Mouse (Mus musculus): ENCODE measurements around the gene Cdk2ap2. TPM values are rescaled to one million over a fixed set of nuclear protein-coding genes. Genes with fewer than 3 reads are reported as not detected.
"Not testable (repeated sequence)": the region's sequence is repeated elsewhere in the genome, so short reads cannot be mapped to it uniquely, and the experiment has no call there.

The Cdk2ap2 gene
- 200 and 245 TPM in 2 replicates for polyA plus RNA-seq (2012; rRNA removed)

GRCm38 (mm10) chr19:4096642-4097440 lies at the start of gene Cdk2ap2:
Gene Cdk2ap2 (plus strand): TSS chr19:4097182.
- no peak for TF ChIP-seq CTCF (IDR thresholded peaks at IDR 0.05; ENCODE audit: insufficient read depth, low read length)
- peak; percentile 77; the same call in 1 of the 2 replicates for TF ChIP-seq POLR2A (IDR thresholded peaks at IDR 0.05; ENCODE audit: borderline replicate concordance, extremely low read depth, low read depth, low read length)
- DNase-seq, result peak; percentile 100
- Histone ChIP-seq H3K4me3 (replicated peaks; ENCODE audit: extremely low read depth, low read depth, low read length) (peak within 1 kb of the TSS; percentile 85), H3K4me1 (ENCODE audit: control insufficient read depth, insufficient read depth, low read length) (peaks cover 13% of the 10 kb centered on the region)
- WGBS, result under 1% methylated on average over 65 of the region's 65 CpGs

- TF ChIP-seq CTCF (IDR thresholded peaks at IDR 0.05; ENCODE audit: insufficient read depth, low read length), result peak; percentile 77
- TF ChIP-seq POLR2A (IDR thresholded peaks at IDR 0.05; ENCODE audit: borderline replicate concordance, extremely low read depth, low read depth, low read length), result no peak
- 10% methylated on average over 4 of the region's 4 CpGs for WGBS
- Histone ChIP-seq H3K4me3 (replicated peaks; ENCODE audit: extremely low read depth, low read depth, low read length) (no peak overlapping the region), H3K4me1 (ENCODE audit: control insufficient read depth, insufficient read depth, low read length) (peaks cover 7% of the 10 kb centered on the region)
- DNase-seq, result peak; percentile 80
These were observed 49.1 kb upstream of the Cdk2ap2 start for GRCm38 (mm10) chr19:4047859-4048258.

DNA sequence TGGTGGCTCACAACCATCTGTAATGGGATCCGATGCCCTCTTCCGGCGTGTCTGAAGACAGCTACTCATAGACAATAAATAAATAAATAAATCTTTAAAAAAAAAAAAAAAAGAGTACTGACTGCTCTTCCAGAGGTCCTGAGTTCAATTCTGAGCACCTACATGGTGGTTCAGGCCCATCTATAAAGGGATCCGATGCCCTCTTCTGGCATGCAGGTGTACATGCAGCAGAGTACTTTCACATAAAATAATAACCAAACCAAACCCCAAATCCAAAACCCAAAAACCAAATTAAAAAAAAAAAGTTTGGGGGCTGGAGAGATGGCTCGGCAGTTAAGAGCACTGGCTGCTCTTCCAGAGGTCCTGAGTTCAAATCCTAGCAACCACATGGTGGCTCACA lies 47.9 kb upstream of the Cdk2ap2 start:
- 80% methylated on average over 5 of the region's 5 CpGs for WGBS
- H3K4me1 ChIP-seq (ENCODE audit: control insufficient read depth, insufficient read depth, low read length); DNase-seq; H3K4me3 ChIP-seq (replicated peaks; ENCODE audit: extremely low read depth, low read depth, low read length): not testable (repeated sequence)

GRCm38 (mm10) chr19:4051016-4051415 lies 46.0 kb upstream of the Cdk2ap2 start:
- Histone ChIP-seq H3K4me1 (ENCODE audit: control insufficient read depth, insufficient read depth, low read length) (peaks cover 2% of the 10 kb centered on the region; the same call in 1 of the 2 replicates), H3K4me3 (replicated peaks; ENCODE audit: extremely low read depth, low read depth, low read length) (no peak overlapping the region)
- WGBS, result 98% methylated on average over 5 of the region's 5 CpGs
- TF ChIP-seq POLR2A (IDR thresholded peaks at IDR 0.05; ENCODE audit: borderline replicate concordance, extremely low read depth, low read depth, low read length) (no peak), CTCF (IDR thresholded peaks at IDR 0.05; ENCODE audit: insufficient read depth, low read length) (no peak)
- no peak for DNase-seq

DNA sequence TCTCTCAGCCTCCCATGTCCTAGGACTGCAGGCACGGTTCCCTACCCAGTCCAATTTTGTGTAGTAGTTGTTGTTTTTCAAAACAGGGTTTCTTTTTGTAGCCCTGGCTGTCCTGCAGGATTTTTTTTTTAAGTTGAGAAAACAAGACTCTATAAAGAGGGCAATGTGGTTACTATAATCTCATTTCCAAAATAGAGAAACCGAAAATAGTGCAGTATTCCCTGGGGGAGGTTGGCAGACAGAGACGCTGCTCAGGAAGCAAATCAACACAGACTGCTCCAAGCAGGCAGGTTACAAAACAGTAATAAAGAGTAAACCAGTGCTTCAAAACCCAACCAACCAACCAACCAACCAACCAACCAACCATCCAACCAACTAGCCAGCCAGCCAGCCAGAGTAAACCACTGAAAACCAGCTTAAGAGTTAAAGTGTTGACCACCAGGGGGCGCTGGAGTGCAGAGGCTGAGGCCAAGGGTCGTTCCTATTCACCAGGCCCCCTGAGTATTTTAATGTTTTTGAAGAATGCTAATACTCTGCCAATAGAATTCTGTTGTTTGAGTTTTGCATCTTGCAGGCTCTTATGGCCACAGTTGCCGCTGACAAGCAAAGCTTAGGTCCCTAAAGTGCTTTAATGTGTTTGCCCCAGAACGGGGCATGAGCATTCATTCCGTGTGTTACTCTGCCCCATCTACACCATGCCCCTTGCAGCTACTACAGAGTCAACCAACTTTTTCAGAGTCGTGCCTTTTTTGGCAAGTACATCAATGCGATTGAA lies 45.1 kb upstream of the Cdk2ap2 start:
- no peaks in the 10 kb centered on the region for H3K4me1 ChIP-seq (ENCODE audit: control insufficient read depth, insufficient read depth, low read length)
- WGBS, result 48% methylated on average over 10 of the region's 10 CpGs
- peak; percentile 68 for DNase-seq
- no peak overlapping the region for H3K4me3 ChIP-seq (replicated peaks; ENCODE audit: extremely low read depth, low read depth, low read length)
- peak; percentile 76 for TF ChIP-seq CTCF (IDR thresholded peaks at IDR 0.05; ENCODE audit: insufficient read depth, low read length)
- no peak for TF ChIP-seq POLR2A (IDR thresholded peaks at IDR 0.05; ENCODE audit: borderline replicate concordance, extremely low read depth, low read depth, low read length)

- no peaks in the 10 kb centered on the region for H3K4me1 ChIP-seq (ENCODE audit: control insufficient read depth, insufficient read depth, low read length)
- no peak for TF ChIP-seq CTCF (IDR thresholded peaks at IDR 0.05; ENCODE audit: insufficient read depth, low read length)
- TF ChIP-seq POLR2A (IDR thresholded peaks at IDR 0.05; ENCODE audit: borderline replicate concordance, extremely low read depth, low read depth, low read length), result no peak
- H3K4me3 ChIP-seq (replicated peaks; ENCODE audit: extremely low read depth, low read depth, low read length), result no peak overlapping the region
- 60% methylated on average over 5 of the region's 5 CpGs for WGBS
- DNase-seq, result no peak
These were observed 44.4 kb upstream of the Cdk2ap2 start for GRCm38 (mm10) chr19:4052516-4053030.

GRCm38 (mm10) chr19:4054613-4055012 lies 42.4 kb upstream of the Cdk2ap2 start:
- WGBS, result 90% methylated on average over 5 of the region's 5 CpGs
- Histone ChIP-seq H3K4me1 (ENCODE audit: control insufficient read depth, insufficient read depth, low read length) (peaks cover 4% of the 10 kb centered on the region; the same call in 1 of the 2 replicates), H3K4me3 (replicated peaks; ENCODE audit: extremely low read depth, low read depth, low read length) (no peak overlapping the region)
- no peak for DNase-seq
- TF ChIP-seq POLR2A (IDR thresholded peaks at IDR 0.05; ENCODE audit: borderline replicate concordance, extremely low read depth, low read depth, low read length) (no peak), CTCF (IDR thresholded peaks at IDR 0.05; ENCODE audit: insufficient read depth, low read length) (no peak)

DNA sequence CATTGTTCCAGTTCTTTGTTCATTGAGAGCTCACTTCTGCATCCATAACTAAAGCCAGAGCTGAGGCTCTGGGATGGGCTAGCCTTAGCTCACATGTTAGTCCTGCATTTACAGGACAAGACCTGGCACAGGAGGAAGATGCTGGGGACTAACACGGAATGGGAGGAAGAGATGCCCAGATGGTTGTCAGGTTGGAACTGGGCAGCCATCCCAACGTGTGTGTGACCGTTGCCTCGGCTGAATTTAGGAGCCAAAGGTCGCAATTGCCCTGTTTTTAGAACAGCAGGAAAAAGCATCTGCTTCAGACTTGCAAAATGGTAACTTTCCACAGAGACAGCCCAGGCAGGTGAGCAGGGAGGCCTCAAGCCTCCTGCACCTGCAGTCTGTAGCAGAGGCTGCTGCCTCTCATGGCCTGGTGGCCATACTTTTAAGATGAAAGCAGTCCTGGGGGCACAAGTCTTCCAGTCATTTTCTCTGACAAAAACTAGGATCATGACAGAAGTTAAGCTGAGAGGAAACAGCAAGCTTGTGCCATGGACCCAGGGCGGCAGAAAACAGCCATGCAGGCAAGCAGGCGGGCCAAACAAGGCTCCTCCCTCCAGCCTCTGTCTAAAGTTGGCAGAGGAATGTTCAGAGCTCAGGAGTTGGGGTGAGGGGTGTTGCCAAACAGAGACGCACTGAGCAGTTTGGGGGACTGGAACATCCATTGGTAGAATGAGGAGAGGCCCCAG lies 41.6 kb upstream of the Cdk2ap2 start:
- DNase-seq, result no peak
- TF ChIP-seq CTCF (IDR thresholded peaks at IDR 0.05; ENCODE audit: insufficient read depth, low read length), result no peak
- no peak for TF ChIP-seq POLR2A (IDR thresholded peaks at IDR 0.05; ENCODE audit: borderline replicate concordance, extremely low read depth, low read depth, low read length)
- Histone ChIP-seq H3K4me1 (ENCODE audit: control insufficient read depth, insufficient read depth, low read length) (peaks cover 4% of the 10 kb centered on the region; the same call in 1 of the 2 replicates), H3K4me3 (replicated peaks; ENCODE audit: extremely low read depth, low read depth, low read length) (no peak overlapping the region)
- WGBS, result 72% methylated on average over 8 of the region's 8 CpGs
